Mouse (Mus musculus) spleen, adult 12 weeks (tissue): ENCODE results near the gene Asb10.

Experiments
- DNase-seq: peaks from one replicate; pipeline ENCODE4 v3.0.0; 2022; ENCODE audit warnings: low spot score

Gene Asb10

DNA sequence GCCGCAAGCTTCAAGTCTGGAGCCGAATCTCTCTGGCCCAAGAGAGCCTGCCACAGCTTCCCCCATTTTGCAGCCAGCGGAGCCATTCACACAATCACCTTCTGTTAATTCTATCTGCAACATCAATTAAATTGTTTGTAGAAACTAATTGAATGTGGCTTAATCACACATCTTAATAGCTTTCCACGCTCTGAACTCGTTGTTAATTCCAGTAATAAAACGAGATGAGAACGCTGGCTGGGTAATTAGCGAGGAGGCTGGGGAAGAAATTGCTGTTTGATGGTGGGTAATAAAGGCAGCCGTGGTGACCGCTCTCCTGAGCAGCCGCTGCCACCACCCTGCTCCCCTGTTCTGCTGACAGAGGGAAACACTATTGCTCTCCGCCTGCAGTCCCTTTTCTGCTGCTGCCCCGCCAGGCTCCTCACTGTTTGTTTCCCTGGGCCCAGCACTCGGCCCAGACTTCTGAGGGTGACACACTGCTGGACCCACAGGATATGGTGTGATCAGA, 50.3 kb downstream of the Asb10 start:
- DNase-seq, result no peak

DNA sequence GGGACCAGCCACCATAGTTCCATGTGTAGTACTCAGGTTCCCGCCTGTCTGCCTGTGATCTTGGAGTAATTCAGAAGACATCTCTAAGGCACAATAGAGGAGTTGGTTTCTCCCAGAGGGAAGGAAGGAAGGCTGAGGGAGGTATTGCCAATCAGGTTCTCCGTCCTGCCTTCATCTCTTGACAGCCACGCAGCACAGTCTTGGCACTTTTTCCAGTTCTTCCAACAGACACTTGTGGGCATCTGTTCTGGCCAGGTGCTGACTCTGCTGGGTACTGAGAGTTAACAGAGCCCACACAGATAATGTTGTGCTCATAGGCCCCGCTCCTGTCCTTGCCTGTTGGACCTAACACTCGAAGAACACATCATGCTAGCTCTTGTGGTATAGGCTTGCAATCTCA, 54.0 kb downstream of the Asb10 start:
- no peak for DNase-seq

- peak; percentile 66 for DNase-seq
These were observed 54.7 kb downstream of the Asb10 start for GRCm38 (mm10) chr5:24486097-24486496.

DNA sequence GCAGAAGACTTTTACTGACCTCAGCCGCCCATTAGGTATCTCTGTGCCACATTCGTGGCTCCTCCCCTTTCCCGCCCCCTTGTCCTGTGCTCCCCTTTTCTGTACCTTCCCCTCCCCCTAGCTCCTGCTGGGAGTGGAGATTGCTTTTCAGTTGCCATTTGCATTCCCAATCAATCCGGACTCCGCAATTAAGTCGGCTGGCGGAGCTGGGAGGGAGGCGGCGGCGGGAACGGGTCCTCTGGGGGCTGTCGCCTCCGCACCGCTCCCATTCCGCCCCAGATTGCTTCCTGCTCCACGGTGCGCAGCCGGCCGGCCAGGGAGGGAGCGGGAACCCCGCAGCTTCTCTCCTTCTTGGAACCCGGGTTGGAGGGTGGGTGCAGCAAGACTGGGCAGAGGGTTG, 55.8 kb downstream of the Asb10 start:
- no peak for DNase-seq

- no peak for DNase-seq
These were observed 57.5 kb downstream of the Asb10 start for GRCm38 (mm10) chr5:24483326-24483725.
